ENCODE assay signal across 16 mouse cellular contexts in the genomic region with DNA sequence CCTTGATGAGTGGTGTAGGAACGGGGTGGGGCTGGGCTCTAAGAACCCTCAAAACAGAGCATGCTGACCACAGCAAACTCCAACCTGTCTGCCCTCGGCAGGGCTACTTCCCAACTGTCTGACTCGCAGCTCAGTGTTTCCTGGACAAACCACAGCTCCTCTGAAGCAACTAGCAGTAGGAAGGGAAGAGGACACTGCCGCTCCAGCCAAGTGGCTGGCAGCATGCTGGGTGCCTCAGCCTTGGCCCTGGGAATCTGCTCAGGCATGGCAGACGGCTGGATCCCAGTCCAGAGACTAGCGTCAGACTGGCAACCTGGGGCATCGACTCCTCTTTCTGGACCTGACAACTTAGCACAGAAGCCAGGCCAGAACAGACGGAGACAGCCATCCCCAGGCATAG. TPM values are rescaled to one million over a fixed set of nuclear protein-coding genes. Genes with fewer than 3 reads are reported as not detected.
A peak's percentile ranks its signal among the peaks of the same experiment; 100 is the strongest.
DNase-seq lines count a peak whose midpoint lies in the region; TF ChIP-seq lines count a peak whose summit lies in the region.
"Had no signal": no experiment of that assay in that cellular context is flagged by ENCODE, and none has a peak within 500 bp of the region (broad histone marks: within the 10 kb centered on the region; RNA-seq: fewer than 3 reads in every experiment).

No protein-coding gene starts in this region.

- H3K4me3 ChIP-seq in heart, adult 2 months = no peak overlapping the region
- H3K4me3 ChIP-seq in midbrain, embryonic 10.5 days = no peak overlapping the region
- H3K4me3 ChIP-seq: forebrain, embryonic 12.5 days; heart, embryonic 10.5 days; hindbrain, embryonic 12.5 days; limb, embryonic 12.5 days; midbrain, embryonic 13.5 days; neural tube, embryonic 12.5 days had no signal

- 86% methylated on average over 8 of the region's 8 CpGs for WGBS in heart, adult 2 months
- WGBS in midbrain, embryonic 10.5 days = 85% methylated on average over 8 of the region's 8 CpGs

- H3K27ac ChIP-seq in heart, adult 2 months = no peak overlapping the region
- H3K27ac ChIP-seq in midbrain, embryonic 10.5 days (replicated peaks) = no peak overlapping the region
- H3K27ac ChIP-seq: forebrain, embryonic 12.5 days; heart, embryonic 10.5 days; hindbrain, embryonic 12.5 days; limb, embryonic 12.5 days; midbrain, embryonic 13.5 days; neural tube, embryonic 12.5 days had no signal

- no peaks in the 10 kb centered on the region for H3K79me2 ChIP-seq in heart, adult 2 months (replicated peaks; ENCODE audit: control insufficient read depth, insufficient read depth, low read length)

- H3K27me3 ChIP-seq in heart, adult 2 months (ENCODE audit: control insufficient read depth, insufficient read depth, low read length) = no peaks in the 10 kb centered on the region
- H3K27me3 ChIP-seq in midbrain, embryonic 10.5 days (ENCODE audit: low read depth, poor library complexity, severe bottlenecking) = no peaks in the 10 kb centered on the region
- H3K27me3 ChIP-seq: forebrain, embryonic 12.5 days; hindbrain, embryonic 12.5 days; limb, embryonic 12.5 days; midbrain, embryonic 13.5 days; neural tube, embryonic 12.5 days had no signal

- peaks cover 14% of the 10 kb centered on the region for H3K4me1 ChIP-seq in heart, adult 2 months (ENCODE audit: control insufficient read depth, insufficient read depth, low read length)
- peaks cover 10% of the 10 kb centered on the region for H3K4me1 ChIP-seq in midbrain, embryonic 10.5 days
- H3K4me1 ChIP-seq: forebrain, embryonic 12.5 days; midbrain, embryonic 13.5 days; neural tube, embryonic 12.5 days had no signal

- intact Hi-C loops in heart, adult 2 months (cut with DNase I) = no loop called here

- TF ChIP-seq POLR2A in heart, adult 2 months (IDR thresholded peaks at IDR 0.05; ENCODE audit: insufficient read depth, low read depth, low read length) = no peak

- no peak for TF ChIP-seq CTCF in heart, adult 2 months (IDR thresholded peaks at IDR 0.05)

- DNase-seq in heart, adult 2 months = peak; percentile 30 to 31
- no peak for DNase-seq in heart, adult 8-10 months (ENCODE audit: low spot score)
- DNase-seq in 416B (ENCODE audit: low read depth) = peak; percentile 82
- DNase-seq in cerebellum, adult 11-12 months = peak; percentile 92
- peak; percentile 71 for DNase-seq in fibroblast of lung, adult 2 months (ENCODE audit: low read depth)
- DNase-seq in midbrain, embryonic 10.5 days (ENCODE audit: low spot score) = no peak
- DNase-seq in right cerebral cortex, postnatal 14 days = no peak
- DNase-seq in urinary bladder, postnatal 4 days (ENCODE audit: low spot score in 2 of 2) = no peak
- DNase-seq: kidney, adult 11 months; thymus, postnatal 4 days had no signal

- no peak overlapping the region for H3K9ac ChIP-seq in heart, adult 2 months (ENCODE audit: low read depth, low read length)
- H3K9ac ChIP-seq: forebrain, embryonic 12.5 days; hindbrain, embryonic 12.5 days; limb, embryonic 12.5 days; midbrain, embryonic 13.5 days; neural tube, embryonic 12.5 days had no signal

- no peaks in the 10 kb centered on the region for H3K9me3 ChIP-seq in midbrain, embryonic 10.5 days (replicated peaks)
- H3K9me3 ChIP-seq: forebrain, embryonic 12.5 days; heart, embryonic 10.5 days; hindbrain, embryonic 12.5 days; limb, embryonic 12.5 days; midbrain, embryonic 13.5 days; neural tube, embryonic 12.5 days had no signal

- no peaks in the 10 kb centered on the region for H3K36me3 ChIP-seq in heart, adult 2 months (ENCODE audit: control insufficient read depth, insufficient read depth, low read length)
- peaks cover 33% of the 10 kb centered on the region for H3K36me3 ChIP-seq in midbrain, embryonic 10.5 days
- H3K36me3 ChIP-seq: hindbrain, embryonic 12.5 days; limb, embryonic 12.5 days had no signal

- TF ChIP-seq EP300 in heart, adult 2 months (IDR thresholded peaks at IDR 0.05; ENCODE audit: insufficient read depth, low read depth, low read length) = no peak

RNA-seq across cellular contexts. Expression of gene Ppcdc, which starts 22.6 kb away (rescaled TPM):
- total RNA-seq in heart, adult 2 months (2021) = 1 to 10 TPM; 7.3 to 7.6 TPM
- 16.9 and 22.9 TPM in 2 replicates for polyA plus RNA-seq in heart, adult 2 months (2012; rRNA removed)
- 10 to 100 TPM in 2 of 4 experiments, 1 to 10 TPM in 2; 7.0 to 18.5 (median 9.7) TPM for total RNA-seq in heart, adult 8-10 months (2022)
- polyA plus RNA-seq in midbrain, embryonic 10.5 days (2016; fragmentation: Nextera tagmentation; extraction: Ambion mirVana) = 25.8 and 26.7 TPM in 2 replicates

RNA-seq across cellular contexts. Expression of gene Scamp5, which starts 50.5 kb away (rescaled TPM):
- 1 to 10 TPM; 3.9 to 4.9 TPM for total RNA-seq in heart, adult 2 months (2021)
- 15.9 and 21.4 TPM in 2 replicates for polyA plus RNA-seq in heart, adult 2 months (2012; rRNA removed)
- total RNA-seq in heart, adult 8-10 months (2022) = 1 to 10 TPM; 4.1 to 7.3 (median 6.5) TPM
- polyA plus RNA-seq in midbrain, embryonic 10.5 days (2016; fragmentation: Nextera tagmentation; extraction: Ambion mirVana) = 17.3 and 26.3 TPM in 2 replicates

Comparison
In these comparisons a context has a peak if more than half of its experiments do, and no peak if none do; other contexts are left out.
1. DNase-seq: peak in heart, adult 2 months (2 of 2), 416B (single experiment), cerebellum, adult 11-12 months (single experiment) and fibroblast of lung, adult 2 months (single experiment); none in heart, adult 8-10 months (single experiment), midbrain, embryonic 10.5 days (single experiment), right cerebral cortex, postnatal 14 days (single experiment) and urinary bladder, postnatal 4 days (0 of 2).